Mouse (Mus musculus) Patski (cell line): ENCODE measurements around the gene Pabpc4. TPM values are rescaled to one million over a fixed set of nuclear protein-coding genes. Genes with fewer than 3 reads are reported as not detected.

Experiments
- ATAC-seq: fragments of 100-300 bp; one replicate; pipeline ENCODE4 v1.8.0; 2021
- CTCF ChIA-PET: fragments of 350-600 bp; sonication (Branson Sonifier 250); formaldehyde crosslinking; loops from one replicate; lab custom pipeline; 2022; ENCODE audit warnings: inconsistent platforms; lab: Charles Lee
- POLR2A ChIA-PET: fragments of 350-600 bp; sonication (Branson Sonifier 250); formaldehyde crosslinking; loops from one replicate; lab custom pipeline; 2022; ENCODE audit warnings: antibody characterized with exemption, inconsistent platforms; lab: Charles Lee
- DNase-seq: peaks from one replicate; pipeline ENCODE4 v3.0.0-alpha.2; 2011; ENCODE audit warnings: low read depth, low spot score
- H3K27me3 ChIP-seq: fragments of 371-371 bp; one replicate; pipeline ENCODE4 v1.5.1; 2021
- CTCF ChIP-seq: fragments of 100-300 bp; IDR thresholded peaks from one replicate; pipeline ENCODE4 v1.5.1; 2021
- in situ Hi-C: fragments of 300-500 bp; cut with MboI; formaldehyde crosslinking; loops from 3 replicates; pipeline ENCODE4 v1.11.1; 2018; ENCODE audit warnings: low pct_unique_long_range_greater_than_20kb, mixed read lengths
- polyA plus RNA-seq: library from polyadenylated mRNA; unstranded; gene quantifications from one replicate; pipeline ENCODE4 v1.2.3, GENCODE M21; 2021

Pabpc4 gene
- polyA plus RNA-seq, 1 experiment from 2014 or later: 59.9 TPM

DNA sequence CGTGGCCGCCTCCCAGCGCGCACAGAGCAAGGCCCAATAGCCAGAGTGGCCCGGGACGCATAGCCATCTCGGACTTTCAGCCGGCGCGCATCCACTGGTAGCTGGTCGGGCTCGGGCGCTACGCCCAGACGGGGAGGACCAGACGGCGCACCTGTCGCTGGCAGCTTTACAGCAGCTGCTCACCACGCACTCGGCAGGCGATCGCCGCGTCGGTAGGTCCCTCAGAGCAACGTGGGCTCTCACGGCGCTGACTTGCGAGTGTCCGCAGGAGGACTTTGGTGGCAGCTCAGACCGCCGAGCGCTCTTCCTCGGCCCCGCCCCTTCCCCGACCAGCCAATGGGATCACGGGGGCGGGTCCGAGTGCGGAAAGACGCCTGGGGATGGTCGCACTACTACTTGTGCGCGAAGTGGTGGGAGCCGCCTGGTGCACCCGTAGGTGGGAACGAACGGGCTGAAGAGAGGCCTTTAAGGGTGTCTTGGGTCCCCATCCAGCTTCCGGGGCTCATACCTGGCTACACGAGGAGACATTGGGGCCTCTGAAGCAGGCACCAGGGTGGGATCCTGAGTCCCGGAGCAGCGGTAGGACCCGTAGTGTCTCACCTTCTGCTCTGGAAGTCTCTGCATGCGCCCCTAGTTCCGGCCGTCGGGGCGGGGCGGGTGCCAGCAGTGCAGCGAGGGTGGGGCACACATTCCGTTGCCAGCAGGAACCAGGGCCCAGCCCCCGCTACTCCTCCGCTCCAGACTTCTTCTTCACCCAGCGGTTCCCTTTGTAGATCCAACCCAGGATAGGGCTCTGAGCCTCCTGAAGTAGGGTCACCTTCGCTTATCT, 80.7 kb downstream of the Pabpc4 start, which contains the start of gene Bmp8a:
Gene Bmp8a (minus strand): TSS at position 611 of the 829 bp plus-strand sequence.
- H3K27me3 ChIP-seq: peaks cover 3% of the 10 kb centered on the region
- peak; percentile 28 for ATAC-seq
- no peak for DNase-seq
- in situ Hi-C loops: no loop called here
- no peak for TF ChIP-seq CTCF
- CTCF ChIA-PET: no interaction called here
- POLR2A ChIA-PET: no interaction called here

DNA sequence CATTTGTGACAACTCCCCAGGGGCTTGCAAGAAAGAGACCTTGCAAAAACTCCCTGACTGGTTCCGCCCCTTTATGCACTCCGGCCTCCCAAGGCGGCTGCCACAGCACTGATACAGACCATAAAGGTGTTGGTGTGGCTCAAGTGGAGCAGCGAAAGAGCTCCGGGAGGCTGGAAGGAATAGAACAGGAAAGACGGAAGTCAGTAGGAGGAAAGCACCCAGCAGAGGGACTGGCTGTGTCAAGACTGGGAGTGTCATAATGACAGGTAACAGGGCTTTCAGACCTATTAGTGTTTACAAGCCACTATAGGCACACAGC, 81.3 kb downstream of the Pabpc4 start:
- TF ChIP-seq CTCF: no peak
- CTCF ChIA-PET: interaction anchor here (1.7 kb wide), 1 partner anchor 35 kb away, joined by 3 read pairs; no protein-coding TSS in a partner anchor
- POLR2A ChIA-PET: no interaction called here
- ATAC-seq: no peak
- DNase-seq: no peak
- in situ Hi-C loops: no loop called here
- peaks cover 3% of the 10 kb centered on the region for H3K27me3 ChIP-seq

Other genes starting within 250 kb of the Pabpc4 start
- 12.9 TPM for gene Trit1, start 245.8 kb upstream of the Pabpc4 start, polyA plus RNA-seq
- gene Bmp8b, start 157.2 kb upstream of the Pabpc4 start, polyA plus RNA-seq: 0.06 TPM
- gene Oxct2b, start 146.1 kb upstream of the Pabpc4 start, polyA plus RNA-seq: not detected
- 37.2 TPM for gene Ppie, start 122.4 kb upstream of the Pabpc4 start, polyA plus RNA-seq
- gene Hpcal4, start 79.1 kb upstream of the Pabpc4 start, polyA plus RNA-seq: not detected
- not detected for gene Nt5c1a, start 60.8 kb upstream of the Pabpc4 start, polyA plus RNA-seq
- gene Heyl, start 28.8 kb upstream of the Pabpc4 start, polyA plus RNA-seq: not detected
- not detected for gene Oxct2a, start 61.3 kb downstream of the Pabpc4 start, polyA plus RNA-seq
- gene Bmp8a, start 80.9 kb downstream of the Pabpc4 start, polyA plus RNA-seq: not detected